Mouse (Mus musculus) natural killer cell, adult 2 months (primary cell): Measurements from ENCODE around the gene Nfix.

Experiments used
- DNase-seq, 2 experiments: peaks; one replicate each; pipeline ENCODE4 v3.0.0; 2022; ENCODE audit warnings: low spot score in 2 of 2

The Nfix gene

DNA sequence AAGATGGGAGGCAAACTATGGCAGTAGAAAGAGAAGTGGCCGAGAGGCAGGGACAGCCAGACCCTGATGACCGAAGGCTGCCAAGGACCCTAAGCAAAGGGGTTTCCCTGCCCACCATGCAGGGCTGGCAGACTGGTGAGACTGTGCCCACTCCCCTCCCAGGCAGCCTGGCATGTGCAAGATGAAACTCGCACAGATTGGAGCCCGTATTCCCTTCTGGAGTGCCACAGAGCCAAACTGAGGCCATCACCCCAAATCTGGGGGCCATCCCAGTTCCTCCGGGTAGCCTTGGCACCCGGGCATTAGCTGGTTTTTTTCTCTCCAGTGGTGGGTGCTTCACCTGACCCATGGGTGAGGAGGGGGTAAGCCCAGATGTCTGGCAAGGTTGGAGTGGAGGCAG, 2.2 kb downstream of the Nfix start:
- DNase-seq = no peak

- no peak for DNase-seq
Measured at GRCm38 (mm10) chr8:84797256-84797797, 2.8 kb downstream of the Nfix start.

DNA sequence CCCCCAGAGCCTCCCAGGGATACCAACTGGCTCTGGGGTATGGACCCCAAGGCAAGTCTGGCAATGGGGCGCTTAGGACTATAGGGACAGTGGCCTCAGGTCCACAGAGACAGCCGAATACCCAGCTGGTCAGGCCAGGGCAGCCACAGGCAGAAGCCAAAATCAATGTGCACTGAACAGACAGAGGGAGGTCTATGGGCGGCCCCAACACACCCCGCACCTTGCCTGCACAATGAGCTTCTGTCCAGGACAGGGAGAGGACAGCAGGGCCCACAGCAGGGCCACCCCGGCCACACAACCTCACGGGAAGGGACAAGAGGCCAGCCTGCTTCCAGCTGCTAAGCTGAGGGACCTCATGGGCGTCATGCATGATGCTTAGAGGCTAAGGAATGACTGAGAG, 5.7 kb downstream of the Nfix start:
- DNase-seq = no peak

DNA sequence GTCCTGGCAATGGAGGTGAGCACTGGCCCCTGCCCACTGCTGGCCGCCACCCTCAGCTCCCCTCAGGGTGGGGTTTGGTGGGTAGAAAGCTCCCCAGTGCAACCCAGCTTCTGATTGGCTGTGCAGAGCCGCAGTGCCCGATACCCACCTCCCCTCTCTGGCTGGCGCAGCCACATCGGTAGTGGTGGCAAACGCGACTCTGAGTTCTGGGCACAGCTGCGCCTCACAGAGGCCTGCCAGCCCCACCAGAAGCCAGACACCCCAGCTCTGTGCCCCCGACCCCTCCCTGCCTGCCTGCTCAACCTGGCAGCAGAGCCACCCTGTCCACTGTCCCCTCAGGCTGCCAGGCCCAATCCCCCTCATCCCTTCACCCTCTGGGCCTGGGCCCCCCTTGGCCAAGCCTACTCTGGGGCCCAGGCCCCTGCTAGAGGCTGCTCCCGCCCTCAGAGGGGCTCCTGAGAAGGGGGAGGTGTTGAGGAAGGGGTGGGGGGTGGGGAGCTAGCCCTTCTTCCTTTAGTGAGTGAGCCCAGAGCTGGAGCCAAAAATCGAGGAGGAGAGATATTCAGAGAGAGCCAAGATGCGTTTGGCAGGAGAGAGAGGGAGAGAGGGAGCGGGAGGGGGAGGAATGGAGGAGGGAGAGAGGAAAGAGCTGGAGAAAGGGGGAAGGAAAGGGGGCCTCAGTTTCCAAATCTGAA, 6.2 kb downstream of the Nfix start:
- DNase-seq = no peak

DNA sequence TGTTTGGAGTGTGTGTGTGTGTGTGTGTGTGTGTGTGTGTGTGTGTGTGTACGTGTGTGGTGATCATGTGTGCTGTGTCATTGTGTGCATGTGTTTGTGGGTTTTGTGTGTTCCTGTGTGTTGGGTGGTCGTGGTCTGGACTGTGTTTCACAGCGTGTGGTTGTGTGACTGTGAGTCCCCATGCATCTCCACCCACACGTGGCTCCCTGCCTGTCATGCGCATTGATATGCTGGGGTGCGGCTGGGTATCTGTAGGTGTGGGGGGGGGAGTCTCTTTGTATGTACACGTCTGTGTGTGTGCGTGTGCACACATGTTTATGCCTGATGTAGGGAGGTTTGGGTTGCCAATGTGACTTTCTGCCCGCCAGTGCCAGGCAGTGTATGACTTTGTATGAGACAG, 7.0 kb downstream of the Nfix start:
- DNase-seq = no peak

GRCm38 (mm10) chr8:84792429-84792947, 7.7 kb downstream of the Nfix start:
- no peak for DNase-seq

DNA sequence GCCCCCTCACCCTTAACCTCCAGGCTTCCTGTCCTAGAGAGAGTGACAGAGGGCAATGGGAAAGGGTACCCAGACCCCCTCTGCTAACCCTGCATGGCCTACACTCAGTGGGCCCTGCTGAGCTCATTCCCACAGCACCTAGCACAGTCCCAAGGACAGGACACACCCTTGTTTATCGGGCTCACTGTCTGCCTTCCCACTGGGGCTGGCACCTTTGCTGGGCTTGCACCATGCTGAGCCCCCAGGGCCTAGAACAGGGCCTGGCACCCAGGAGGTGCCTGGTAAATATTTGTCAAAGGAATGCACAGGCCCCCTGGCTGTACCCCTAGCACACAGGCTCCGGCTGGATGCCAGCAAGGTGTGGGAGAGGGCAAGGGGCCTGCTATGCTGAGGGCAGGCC, 9.6 kb downstream of the Nfix start:
- no peak for DNase-seq

GRCm38 (mm10) chr8:84789855-84790486, 10.2 kb downstream of the Nfix start:
- no peak for DNase-seq

GRCm38 (mm10) chr8:84789345-84789744, 10.8 kb downstream of the Nfix start:
- no peak for DNase-seq

GRCm38 (mm10) chr8:84788896-84789295, 11.2 kb downstream of the Nfix start:
- DNase-seq = no peak

DNA sequence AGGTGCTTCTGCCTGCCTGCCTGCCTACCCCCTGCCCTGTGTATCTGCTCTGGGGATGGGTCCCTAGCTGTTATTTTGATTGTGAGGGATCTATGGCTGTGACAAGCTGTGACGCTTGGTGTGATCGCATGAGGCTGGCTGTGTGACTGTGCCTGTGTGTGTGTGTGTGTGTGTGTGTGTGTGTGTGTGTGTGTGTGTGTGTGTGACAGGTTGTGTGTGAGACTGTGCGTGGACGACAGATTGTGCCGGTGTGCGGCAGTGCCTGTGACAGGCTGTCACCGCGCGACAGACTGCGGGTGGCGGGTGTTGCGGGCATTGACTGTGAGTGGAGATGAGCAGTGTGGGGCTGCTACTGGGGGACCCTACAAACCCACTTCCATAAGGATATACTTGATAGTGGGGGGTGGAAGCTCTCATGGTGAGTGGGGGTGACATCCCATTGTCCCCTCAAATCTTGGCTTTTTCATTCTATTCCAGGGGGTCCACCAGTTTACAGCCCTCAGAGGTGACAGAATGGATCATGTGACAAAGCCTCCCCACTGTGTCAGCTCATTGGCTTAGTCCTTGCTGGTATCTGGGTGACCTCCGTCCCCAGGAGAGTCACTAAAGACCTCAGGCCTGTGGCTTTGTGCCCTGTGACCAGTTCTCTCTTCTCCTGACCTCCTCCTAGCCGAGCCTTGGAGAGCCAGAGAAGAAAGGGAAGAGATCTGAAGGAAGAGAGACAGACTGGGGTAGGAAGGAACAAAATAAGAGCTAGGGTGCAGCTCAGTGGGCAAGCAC, 12.4 kb downstream of the Nfix start:
- DNase-seq = no peak

DNA sequence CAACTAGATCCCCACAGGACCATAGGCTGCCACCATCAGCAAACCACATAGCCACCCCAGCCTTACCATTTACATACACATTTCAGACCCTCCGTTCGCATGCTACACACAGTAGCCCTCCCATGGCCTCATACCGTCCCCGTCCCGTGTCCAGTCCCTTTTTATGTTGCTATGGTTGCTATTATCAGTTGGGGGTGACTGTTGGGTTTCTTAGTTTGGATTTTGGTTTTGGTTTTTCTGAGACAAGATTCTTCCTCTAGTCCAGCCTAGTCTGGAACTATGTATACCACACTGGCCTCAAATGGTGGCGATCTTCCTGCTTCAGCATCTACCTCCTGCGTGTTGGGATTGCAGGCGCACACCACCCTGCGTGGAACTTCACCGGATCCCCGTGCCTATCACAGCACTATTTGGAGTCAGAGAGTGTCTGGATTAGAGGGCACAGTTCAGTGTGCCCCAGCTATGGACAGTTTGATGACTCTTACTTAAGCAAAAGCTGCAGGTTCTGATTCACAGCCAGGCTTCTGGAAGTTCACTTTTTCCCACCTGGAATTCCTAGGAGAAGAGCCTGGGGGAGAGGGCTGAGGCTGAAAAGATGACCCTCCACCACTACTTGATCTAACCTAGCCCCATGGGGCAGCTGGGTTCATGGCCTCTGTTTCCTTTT, 13.2 kb downstream of the Nfix start:
- no peak for DNase-seq

DNA sequence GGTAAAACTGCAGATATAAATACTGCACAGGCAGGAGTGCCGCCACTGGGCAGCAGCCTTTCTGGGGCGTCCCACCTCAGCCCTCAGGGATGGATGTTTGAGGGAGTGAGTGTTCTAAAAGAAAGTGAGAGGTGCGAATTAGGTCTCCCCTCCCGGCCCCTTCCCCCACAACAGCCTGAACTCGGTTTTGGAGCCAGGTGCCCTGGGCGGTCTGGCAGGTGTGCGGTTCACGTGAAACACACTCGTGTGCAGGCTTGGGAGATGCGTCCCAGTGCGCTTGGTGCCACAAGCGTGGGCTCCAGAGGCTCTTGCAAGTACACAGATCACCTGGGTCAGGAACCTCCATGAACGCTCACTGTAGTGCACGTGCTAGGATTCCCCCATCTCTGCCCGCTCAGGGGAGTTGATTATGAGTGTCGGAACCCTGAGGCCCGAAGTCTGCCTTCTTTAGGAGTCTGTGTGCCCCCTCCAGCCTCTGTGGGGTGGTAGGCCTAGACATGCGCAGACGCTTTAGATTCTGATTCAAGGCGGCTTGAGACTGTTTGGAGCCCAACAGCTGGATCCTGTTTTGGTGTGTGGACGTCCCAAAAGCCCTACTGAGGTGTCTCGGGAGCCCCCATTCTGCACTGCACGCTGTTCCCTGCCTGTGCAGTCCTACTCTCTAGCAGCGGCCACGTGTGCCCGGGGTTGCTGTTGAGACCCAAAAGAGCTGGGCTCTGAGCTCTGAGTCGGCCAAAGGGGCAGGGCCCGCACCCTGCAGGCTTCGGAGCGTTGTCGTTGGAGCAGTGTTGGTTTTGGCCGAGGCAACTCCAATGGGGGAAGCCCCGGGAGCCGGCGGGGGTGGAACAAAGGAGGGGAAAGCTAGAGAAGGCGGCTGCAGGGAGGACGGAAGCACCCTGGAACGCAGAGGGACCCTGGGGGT, 14.1 kb downstream of the Nfix start:
- DNase-seq = no peak

GRCm38 (mm10) chr8:84785506-84785755, 14.7 kb downstream of the Nfix start:
- no peak for DNase-seq

DNA sequence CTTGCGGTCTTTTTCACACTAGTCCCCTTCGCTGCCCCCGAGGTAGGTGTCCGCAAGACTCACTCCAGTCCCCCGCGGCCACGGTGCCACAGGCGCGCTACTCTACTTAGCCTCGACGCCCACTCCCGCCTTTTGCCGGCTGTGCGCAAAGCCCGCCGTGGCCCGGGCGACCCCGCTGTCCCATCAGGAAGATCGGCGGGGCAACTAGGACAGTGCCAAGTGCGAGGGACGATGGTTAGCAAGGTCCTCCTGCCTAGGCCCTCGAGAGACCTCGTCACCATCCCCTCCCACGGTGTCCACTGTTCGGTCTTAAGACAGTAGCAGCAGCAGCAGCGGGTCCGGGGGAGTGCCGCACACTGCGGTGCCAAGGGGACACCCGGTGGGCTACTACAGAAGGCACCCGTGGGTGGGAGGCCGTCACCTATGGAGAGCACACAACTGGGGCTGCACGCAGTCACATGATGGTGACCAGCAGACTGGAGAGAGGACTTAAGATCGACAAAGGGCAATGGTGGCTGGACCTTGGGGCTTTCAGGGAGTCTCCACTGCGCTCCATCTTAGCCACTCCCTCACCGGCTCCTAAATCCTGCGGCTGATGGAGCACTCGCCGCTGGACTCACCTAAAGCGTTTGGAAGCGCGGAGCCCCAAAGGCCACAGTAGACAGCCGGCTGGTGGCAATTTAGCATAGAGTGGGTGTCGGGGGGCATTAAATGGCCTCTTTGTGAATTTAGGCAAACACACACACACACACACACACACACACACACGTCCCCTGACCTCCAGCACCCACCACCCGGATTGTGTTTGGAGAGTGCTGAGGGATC, 15.3 kb downstream of the Nfix start:
- no peak for DNase-seq

GRCm38 (mm10) chr8:84783919-84784581, 16.1 kb downstream of the Nfix start:
- DNase-seq = no peak

DNA sequence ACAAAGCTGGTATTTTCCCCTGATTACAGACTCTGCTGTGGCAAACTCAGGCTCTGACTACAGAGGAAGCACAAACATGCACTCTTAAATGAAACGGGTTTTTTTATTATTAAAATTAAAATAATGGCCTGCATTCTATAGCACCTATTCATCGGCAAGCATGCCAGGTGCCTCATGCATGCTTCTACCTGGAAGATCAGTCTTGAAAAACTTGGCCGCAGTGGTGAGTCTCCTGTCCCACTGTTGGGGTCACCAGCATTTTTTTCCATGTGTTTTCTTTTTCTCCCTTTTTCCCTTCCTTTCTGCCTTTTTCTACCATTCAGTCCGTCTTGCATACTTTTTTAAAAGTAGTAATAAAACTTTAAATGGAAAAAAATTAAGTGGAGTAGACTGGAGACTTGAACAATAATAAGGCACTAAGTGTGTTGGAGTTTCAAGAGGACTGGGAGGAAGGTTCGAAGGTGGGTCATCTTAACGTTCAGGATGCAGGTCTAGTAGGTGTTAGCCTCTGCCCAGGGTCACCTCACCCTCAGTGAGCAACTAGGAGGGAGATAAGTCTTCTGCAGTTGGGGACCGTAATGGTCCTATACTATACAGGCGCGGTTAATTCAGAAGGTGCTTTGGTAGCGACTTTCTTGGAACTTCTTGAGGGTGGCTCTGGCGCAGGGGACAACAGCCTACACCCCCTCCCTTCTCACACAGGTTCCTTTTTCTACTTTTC, 16.8 kb downstream of the Nfix start:
- no peak for DNase-seq

DNA sequence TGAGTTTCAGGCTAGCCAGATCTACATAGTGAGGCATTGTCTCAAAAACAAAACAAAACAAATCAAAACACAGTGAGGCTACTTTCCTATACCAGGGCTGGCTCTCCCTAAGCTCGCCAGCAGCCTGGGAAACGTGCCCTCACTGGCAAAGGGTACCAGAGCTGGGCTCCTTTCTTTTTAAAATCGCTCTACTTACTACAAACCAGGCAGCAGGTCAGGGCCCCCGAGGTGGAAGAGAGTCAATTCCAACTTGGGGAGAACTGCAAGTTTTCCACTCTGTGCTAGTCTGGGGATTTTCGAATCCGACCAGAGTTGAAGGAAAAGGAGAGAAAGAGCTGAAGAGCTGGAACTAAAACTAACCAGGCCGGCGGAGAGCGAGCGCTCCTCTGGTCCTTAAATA, 17.5 kb downstream of the Nfix start:
- no peak for DNase-seq
